Mouse (Mus musculus): Measurements from ENCODE around the gene Gm4305. TPM values are rescaled to one million over a fixed set of nuclear protein-coding genes. Genes with fewer than 3 reads are reported as not detected.

Gm4305 gene
- total RNA-seq (2023), result not detected

DNA sequence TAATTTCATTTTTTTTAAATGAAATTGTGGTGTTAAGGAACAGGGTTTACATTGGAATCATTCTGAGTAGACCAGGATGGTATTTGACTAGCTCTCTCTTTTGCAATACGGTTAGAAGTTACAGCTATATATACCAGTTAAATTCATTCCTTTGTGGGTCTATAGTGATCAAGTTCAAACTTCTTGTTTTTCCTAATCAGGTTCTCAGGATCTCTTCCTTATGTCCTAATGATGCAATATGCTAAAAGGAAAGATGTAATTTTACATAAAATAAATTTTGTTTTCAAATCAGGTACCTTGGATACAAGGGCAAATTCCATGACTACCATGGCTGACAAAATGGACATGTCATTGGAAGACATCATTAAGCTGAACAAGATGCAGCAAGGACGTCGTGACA, at the start of gene Gm4305:
Gm4305 (plus strand) TSS at position 301 of the 400 bp plus-strand sequence.

DNA sequence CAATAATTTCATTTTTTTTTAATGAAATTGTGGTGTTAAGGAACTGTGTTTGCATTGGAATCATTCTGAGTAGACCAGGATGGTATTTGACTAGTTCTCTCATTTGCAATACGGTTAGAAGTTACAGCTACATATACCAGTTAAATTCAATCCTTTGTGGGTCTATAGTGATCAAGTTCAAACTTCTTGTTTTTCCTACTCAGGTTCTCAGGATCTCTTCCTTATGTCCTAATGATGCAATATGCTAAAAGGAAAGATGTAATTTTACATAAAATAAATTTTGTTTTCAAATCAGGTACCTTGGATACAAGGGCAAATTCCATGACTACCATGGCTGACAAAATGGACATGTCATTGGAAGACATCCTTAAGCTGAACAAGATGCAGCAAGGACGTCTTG, 15.5 kb upstream of the Gm4305 start, which contains the start of gene Gm4301:
Gm4301 (plus strand) TSS at position 301 of the 400 bp plus-strand sequence.

DNA sequence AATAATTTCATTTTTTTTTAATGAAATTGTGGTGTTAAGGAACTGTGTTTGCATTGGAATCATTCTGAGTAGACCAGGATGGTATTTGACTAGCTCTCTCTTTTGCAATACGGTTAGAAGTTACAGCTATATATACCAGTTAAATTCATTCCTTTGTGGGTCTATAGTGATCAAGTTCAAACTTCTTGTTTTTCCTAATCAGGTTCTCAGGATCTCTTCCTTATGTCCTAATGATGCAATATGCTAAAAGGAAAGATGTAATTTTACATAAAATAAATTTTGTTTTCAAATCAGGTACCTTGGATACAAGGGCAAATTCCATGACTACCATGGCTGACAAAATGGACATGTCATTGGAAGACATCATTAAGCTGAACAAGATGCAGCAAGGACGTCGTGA, 10.4 kb upstream of the Gm4305 start, which contains the start of gene Gm4302:
Gm4302 (plus strand) TSS at position 301 of the 400 bp plus-strand sequence.

DNA sequence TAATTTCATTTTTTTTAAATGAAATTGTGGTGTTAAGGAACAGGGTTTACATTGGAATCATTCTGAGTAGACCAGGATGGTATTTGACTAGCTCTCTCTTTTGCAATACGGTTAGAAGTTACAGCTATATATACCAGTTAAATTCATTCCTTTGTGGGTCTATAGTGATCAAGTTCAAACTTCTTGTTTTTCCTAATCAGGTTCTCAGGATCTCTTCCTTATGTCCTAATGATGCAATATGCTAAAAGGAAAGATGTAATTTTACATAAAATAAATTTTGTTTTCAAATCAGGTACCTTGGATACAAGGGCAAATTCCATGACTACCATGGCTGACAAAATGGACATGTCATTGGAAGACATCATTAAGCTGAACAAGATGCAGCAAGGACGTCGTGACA, 5.2 kb upstream of the Gm4305 start, which contains the start of gene Gm4303:
Gm4303 (plus strand) TSS at position 301 of the 400 bp plus-strand sequence.

DNA sequence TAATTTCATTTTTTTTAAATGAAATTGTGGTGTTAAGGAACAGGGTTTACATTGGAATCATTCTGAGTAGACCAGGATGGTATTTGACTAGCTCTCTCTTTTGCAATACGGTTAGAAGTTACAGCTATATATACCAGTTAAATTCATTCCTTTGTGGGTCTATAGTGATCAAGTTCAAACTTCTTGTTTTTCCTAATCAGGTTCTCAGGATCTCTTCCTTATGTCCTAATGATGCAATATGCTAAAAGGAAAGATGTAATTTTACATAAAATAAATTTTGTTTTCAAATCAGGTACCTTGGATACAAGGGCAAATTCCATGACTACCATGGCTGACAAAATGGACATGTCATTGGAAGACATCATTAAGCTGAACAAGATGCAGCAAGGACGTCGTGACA, 10.1 kb downstream of the Gm4305 start, which contains the start of gene Gm4307:
Gm4307 (plus strand) TSS at position 301 of the 400 bp plus-strand sequence.

DNA sequence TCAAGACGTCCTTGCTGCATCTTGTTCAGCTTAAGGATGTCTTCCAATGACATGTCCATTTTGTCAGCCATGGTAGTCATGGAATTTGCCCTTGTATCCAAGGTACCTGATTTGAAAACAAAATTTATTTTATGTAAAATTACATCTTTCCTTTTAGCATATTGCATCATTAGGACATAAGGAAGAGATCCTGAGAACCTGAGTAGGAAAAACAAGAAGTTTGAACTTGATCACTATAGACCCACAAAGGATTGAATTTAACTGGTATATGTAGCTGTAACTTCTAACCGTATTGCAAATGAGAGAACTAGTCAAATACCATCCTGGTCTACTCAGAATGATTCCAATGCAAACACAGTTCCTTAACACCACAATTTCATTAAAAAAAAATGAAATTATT, 31.6 kb downstream of the Gm4305 start, which contains the start of gene Gm4312:
Gm4312 (minus strand) TSS at position 101 of the 400 bp plus-strand sequence.

Other genes with a start within 250 kb of the Gm4305 start
- gene Gm4301, start 15.4 kb upstream of the Gm4305 start, total RNA-seq (2023), result not detected
- not detected for gene Gm4302, start 10.3 kb upstream of the Gm4305 start, total RNA-seq (2023)
- not detected for gene Gm4303, start 5.1 kb upstream of the Gm4305 start, total RNA-seq (2023)
- gene Gm4307, start 10.2 kb downstream of the Gm4305 start, total RNA-seq (2023), result not detected
- not detected for gene Gm4312, start 31.5 kb downstream of the Gm4305 start, total RNA-seq (2023)
- 1.1 TPM for gene Tmtc3, start 136.3 kb downstream of the Gm4305 start, total RNA-seq (2023)
- gene Cep290, start 136.5 kb downstream of the Gm4305 start, total RNA-seq (2023), result 1.3 TPM
- gene 4930430F08Rik, start 239.3 kb downstream of the Gm4305 start, total RNA-seq (2023), result 3.9 TPM
- gene 1700017N19Rik, start 239.4 kb downstream of the Gm4305 start, total RNA-seq (2023), result not detected